8 mouse cellular contexts compared by ENCODE assay signal in the genomic region with DNA sequence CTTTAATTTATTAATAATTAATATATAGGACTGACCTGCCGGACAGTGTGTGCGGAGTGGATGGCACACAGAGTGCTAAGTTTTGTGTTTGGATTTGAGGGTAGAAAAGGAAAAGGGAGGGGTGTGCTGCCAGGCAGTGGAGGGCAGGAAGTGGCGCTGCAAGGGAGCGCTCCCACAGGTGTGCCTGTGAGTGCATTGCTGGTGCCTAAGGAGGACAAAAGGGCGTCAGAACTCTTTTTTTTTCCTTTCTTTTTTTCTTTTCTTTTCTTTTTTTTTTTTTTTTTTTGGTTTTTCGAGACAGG. TPM values are rescaled to one million over a fixed set of nuclear protein-coding genes. Genes with fewer than 3 reads are reported as not detected.
A peak's percentile ranks its signal among the peaks of the same experiment; 100 is the strongest.
DNase-seq lines count a peak whose midpoint lies in the region; ATAC-seq lines count a peak whose summit lies in the region.

No protein-coding gene starts in this region.

- DNase-seq in heart, adult 11 months = no peak
- DNase-seq in R1 (ENCODE audit: low read depth, low spot score) = peak; percentile 21
- DNase-seq in intestine, embryonic 14.5 days (ENCODE audit: low spot score) = no peak
- DNase-seq in adrenal gland, postnatal 36 days = no peak
- no peak for DNase-seq in layer of hippocampus, adult 11-12 months (ENCODE audit: low spot score)
- no peak for DNase-seq in T-cell, adult 2 months (ENCODE audit: low spot score)

- no peaks in the 10 kb centered on the region for H3K36me3 ChIP-seq in heart, embryonic 11.5 days (ENCODE audit: control insufficient read depth, insufficient read depth, low read length)
- no peaks in the 10 kb centered on the region for H3K36me3 ChIP-seq in intestine, embryonic 14.5 days (ENCODE audit: control insufficient read depth, insufficient read depth, low read length)
- H3K36me3 ChIP-seq in midbrain, embryonic 16.5 days (ENCODE audit: control insufficient read depth, insufficient read depth, low read length) = no peaks in the 10 kb centered on the region

- no peak overlapping the region for H3K27ac ChIP-seq in heart, embryonic 11.5 days (ENCODE audit: low read depth, low read length)
- no peak overlapping the region for H3K27ac ChIP-seq in intestine, embryonic 14.5 days (ENCODE audit: low read depth)
- H3K27ac ChIP-seq in midbrain, embryonic 16.5 days (ENCODE audit: low read length) = no peak overlapping the region

- no peaks in the 10 kb centered on the region for H3K4me1 ChIP-seq in heart, embryonic 11.5 days (ENCODE audit: control insufficient read depth, insufficient read depth, low read length)
- H3K4me1 ChIP-seq in intestine, embryonic 14.5 days (replicated peaks; ENCODE audit: control insufficient read depth, insufficient read depth, low read length) = no peaks in the 10 kb centered on the region
- no peaks in the 10 kb centered on the region for H3K4me1 ChIP-seq in midbrain, embryonic 16.5 days (ENCODE audit: control insufficient read depth, insufficient read depth, low read length)

- no peaks in the 10 kb centered on the region for H3K9me3 ChIP-seq in heart, embryonic 11.5 days (replicated peaks; ENCODE audit: control insufficient read depth, low read length)
- H3K9me3 ChIP-seq in intestine, embryonic 14.5 days (ENCODE audit: control insufficient read depth, low read length) = no peaks in the 10 kb centered on the region
- H3K9me3 ChIP-seq in midbrain, embryonic 16.5 days (replicated peaks; ENCODE audit: control insufficient read depth, low read length, poor library complexity, severe bottlenecking) = no peaks in the 10 kb centered on the region

- 56% methylated on average over 5 of the region's 6 CpGs for whole genome bisulfite sequencing in heart, embryonic 11.5 days (ENCODE audit: insufficient replicate concordance)
- 66% methylated on average over 5 of the region's 6 CpGs for WGBS in intestine, embryonic 14.5 days
- WGBS in midbrain, embryonic 16.5 days = 68% methylated on average over 5 of the region's 6 CpGs

- H3K4me3 ChIP-seq in heart, embryonic 11.5 days (ENCODE audit: low read depth, low read length) = peak overlapping the region; percentile 36
- H3K4me3 ChIP-seq in intestine, embryonic 14.5 days (ENCODE audit: low read depth, low read length) = peak overlapping the region; percentile 10; the same call in 1 of the 2 replicates
- peak overlapping the region; percentile 31; the same call in 1 of the 2 replicates for H3K4me3 ChIP-seq in midbrain, embryonic 16.5 days (ENCODE audit: low read depth, low read length)

- H3K4me2 ChIP-seq in heart, embryonic 11.5 days = peak overlapping the region; percentile 55
- peak overlapping the region; percentile 41 for H3K4me2 ChIP-seq in intestine, embryonic 14.5 days (ENCODE audit: low read length)
- peak overlapping the region; percentile 47 for H3K4me2 ChIP-seq in midbrain, embryonic 16.5 days (ENCODE audit: low read length)

- no peak overlapping the region for H3K9ac ChIP-seq in heart, embryonic 11.5 days (ENCODE audit: low read depth, low read length)
- H3K9ac ChIP-seq in intestine, embryonic 14.5 days (ENCODE audit: low read length) = no peak overlapping the region
- peak overlapping the region; percentile 5; the same call in 1 of the 2 replicates for H3K9ac ChIP-seq in midbrain, embryonic 16.5 days (ENCODE audit: low read depth, low read length)

- no peaks in the 10 kb centered on the region for H3K27me3 ChIP-seq in heart, embryonic 11.5 days (ENCODE audit: control insufficient read depth, insufficient read depth, low read length)
- no peaks in the 10 kb centered on the region for H3K27me3 ChIP-seq in intestine, embryonic 14.5 days (replicated peaks; ENCODE audit: control insufficient read depth, insufficient read depth, low read length)
- no peaks in the 10 kb centered on the region for H3K27me3 ChIP-seq in midbrain, embryonic 16.5 days (ENCODE audit: control insufficient read depth, insufficient read depth, low read depth, low read length)

- ATAC-seq in heart, embryonic 11.5 days (replicated peaks; ENCODE audit: insufficient number of reproducible peaks, low FRiP score, low TSS enrichment) = no peak
- ATAC-seq in intestine, embryonic 14.5 days (replicated peaks; ENCODE audit: low FRiP score, low TSS enrichment, low read depth) = no peak
- peak; percentile 67; the same call in 1 of the 2 replicates for ATAC-seq in midbrain, embryonic 16.5 days

RNA-seq across cellular contexts. Expression of a gene that starts 15.1 kb away (rescaled TPM):
- polyA plus RNA-seq in heart, embryonic 11.5 days (2014; fragmentation: Nextera tagmentation; extraction: Ambion mirVana) = 725 and 775 TPM in 2 replicates
- 473 and 482 TPM in 2 replicates for polyA plus RNA-seq in intestine, embryonic 14.5 days (2014; fragmentation: Nextera tagmentation; extraction: Ambion mirVana)
- polyA plus RNA-seq in midbrain, embryonic 16.5 days (2015; fragmentation: Nextera tagmentation; extraction: Ambion mirVana) = 252 and 278 TPM in 2 replicates
- total RNA-seq in adrenal gland, postnatal 36 days (2021) = 100 to 1,000 TPM; 319 to 359 TPM

RNA-seq across cellular contexts. Expression of a gene that starts 28.8 kb away (rescaled TPM):
- 0.31 and 0.34 TPM in 2 replicates for polyA plus RNA-seq in heart, embryonic 11.5 days (2014; fragmentation: Nextera tagmentation; extraction: Ambion mirVana)
- polyA plus RNA-seq in intestine, embryonic 14.5 days (2014; fragmentation: Nextera tagmentation; extraction: Ambion mirVana) = 0.77 and 1.2 TPM in 2 replicates
- polyA plus RNA-seq in midbrain, embryonic 16.5 days (2015; fragmentation: Nextera tagmentation; extraction: Ambion mirVana) = 0.19 and 0.24 TPM in 2 replicates
- total RNA-seq in adrenal gland, postnatal 36 days (2021) = 1 to 10 TPM; 2.0 to 2.2 TPM

RNA-seq across cellular contexts. Expression of a gene that starts 49.2 kb away (rescaled TPM):
- polyA plus RNA-seq in heart, embryonic 11.5 days (2014; fragmentation: Nextera tagmentation; extraction: Ambion mirVana) = 21.0 and 22.5 TPM in 2 replicates
- polyA plus RNA-seq in intestine, embryonic 14.5 days (2014; fragmentation: Nextera tagmentation; extraction: Ambion mirVana) = 9.7 and 11.3 TPM in 2 replicates
- 19.2 and 20.0 TPM in 2 replicates for polyA plus RNA-seq in midbrain, embryonic 16.5 days (2015; fragmentation: Nextera tagmentation; extraction: Ambion mirVana)
- total RNA-seq in adrenal gland, postnatal 36 days (2021) = 10 to 100 TPM; 17.3 to 28.7 TPM
